Mouse (Mus musculus) forebrain, embryonic 14.5 days (tissue): Measurements from ENCODE around the gene Nol4l. TPM values are rescaled to one million over a fixed set of nuclear protein-coding genes. Genes with fewer than 3 reads are reported as not detected.

Source experiments
- ATAC-seq: fragments of 200-750 bp; cut with Nextera tagmentation; 2 replicates; pipeline ENCODE4 v1.8.0; 2017; ENCODE audit warnings: mild to moderate bottlenecking, moderate library complexity
- DNase-seq: peaks from one replicate; pipeline ENCODE4 v3.0.0-alpha.2; 2015; ENCODE audit warnings: low spot score
- H3K27ac ChIP-seq: fragments of 300-500 bp; sonication (generic); 2 replicates; pipeline ENCODE4 v1.5.1; 2014; ENCODE audit warnings: low read depth, mild to moderate bottlenecking, control low read depth, low read length, moderate library complexity
- H3K27me3 ChIP-seq: fragments of 300-500 bp; sonication (generic); replicated peaks from 2 replicates; pipeline ENCODE4 v1.6.1; 2014; ENCODE audit warnings: low read length, control low read depth, mixed read lengths; ENCODE audit not compliant: control insufficient read depth, insufficient read depth
- H3K36me3 ChIP-seq: fragments of 300-500 bp; sonication (generic); 2 replicates; pipeline ENCODE4 v1.6.1; 2014; ENCODE audit warnings: low read length, control low read depth; ENCODE audit not compliant: control insufficient read depth, insufficient read depth
- H3K4me1 ChIP-seq: fragments of 300-500 bp; sonication (generic); 2 replicates; pipeline ENCODE4 v1.6.1; 2014; ENCODE audit warnings: antibody characterized with exemption, low read length, control low read depth; ENCODE audit not compliant: control insufficient read depth, insufficient read depth
- H3K4me2 ChIP-seq: fragments of 300-500 bp; sonication (generic); 2 replicates; pipeline ENCODE4 v1.6.1; 2014; ENCODE audit warnings: mild to moderate bottlenecking, control low read depth, low read length
- H3K4me3 ChIP-seq: fragments of 300-500 bp; sonication (generic); 2 replicates; pipeline ENCODE4 v1.5.1; 2014; ENCODE audit warnings: low read depth, low read length, control low read depth
- H3K9ac ChIP-seq: fragments of 300-500 bp; sonication (generic); 2 replicates; pipeline ENCODE4 v1.6.1; 2014; ENCODE audit warnings: mild to moderate bottlenecking, low read length, control low read depth, moderate library complexity
- H3K9me3 ChIP-seq: fragments of 300-500 bp; sonication (generic); replicated peaks from 2 replicates; pipeline ENCODE4 v1.6.1; 2016; ENCODE audit warnings: low read length, control low read depth, mixed read lengths; ENCODE audit not compliant: control insufficient read depth
- WGBS: fragments of 180-500 bp; shearing (Covaris S2); extraction: QIAGEN DNeasy Blood & Tissue Kit; methylation state at CpG from one replicate; pipeline ENCODE4 v1.1.7; 2014; 5-methylcytosine and 5-hydroxymethylcytosine counted together
- polyA plus RNA-seq: library from polyadenylated mRNA; unstranded; fragments of >200 nt; fragmentation: Nextera tagmentation; extraction: Ambion mirVana; gene quantifications from 2 replicates; pipeline ENCODE4 v1.2.1, GENCODE M21; 2014

Nol4l gene
- polyA plus RNA-seq, 1 experiment from 2014 or later: 31.4 TPM

GRCm38 (mm10) chr2:153510136-153510535 is 19.6 kb downstream of the Nol4l start:
- H3K27me3 ChIP-seq: no peaks in the 10 kb centered on the region
- no peaks in the 10 kb centered on the region for H3K9me3 ChIP-seq
- DNase-seq (no peak), ATAC-seq (no peak)
- H3K4me3 ChIP-seq: no peak overlapping the region
- H3K4me2 ChIP-seq: no peak overlapping the region
- H3K9ac ChIP-seq: no peak overlapping the region
- H3K27ac ChIP-seq: peak overlapping the region; percentile 54; the same call in 1 of the 2 replicates
- WGBS: 68% methylated on average over 8 of the region's 8 CpGs
- H3K4me1 ChIP-seq: peaks cover 22% of the 10 kb centered on the region
- H3K36me3 ChIP-seq: no peaks in the 10 kb centered on the region

DNA sequence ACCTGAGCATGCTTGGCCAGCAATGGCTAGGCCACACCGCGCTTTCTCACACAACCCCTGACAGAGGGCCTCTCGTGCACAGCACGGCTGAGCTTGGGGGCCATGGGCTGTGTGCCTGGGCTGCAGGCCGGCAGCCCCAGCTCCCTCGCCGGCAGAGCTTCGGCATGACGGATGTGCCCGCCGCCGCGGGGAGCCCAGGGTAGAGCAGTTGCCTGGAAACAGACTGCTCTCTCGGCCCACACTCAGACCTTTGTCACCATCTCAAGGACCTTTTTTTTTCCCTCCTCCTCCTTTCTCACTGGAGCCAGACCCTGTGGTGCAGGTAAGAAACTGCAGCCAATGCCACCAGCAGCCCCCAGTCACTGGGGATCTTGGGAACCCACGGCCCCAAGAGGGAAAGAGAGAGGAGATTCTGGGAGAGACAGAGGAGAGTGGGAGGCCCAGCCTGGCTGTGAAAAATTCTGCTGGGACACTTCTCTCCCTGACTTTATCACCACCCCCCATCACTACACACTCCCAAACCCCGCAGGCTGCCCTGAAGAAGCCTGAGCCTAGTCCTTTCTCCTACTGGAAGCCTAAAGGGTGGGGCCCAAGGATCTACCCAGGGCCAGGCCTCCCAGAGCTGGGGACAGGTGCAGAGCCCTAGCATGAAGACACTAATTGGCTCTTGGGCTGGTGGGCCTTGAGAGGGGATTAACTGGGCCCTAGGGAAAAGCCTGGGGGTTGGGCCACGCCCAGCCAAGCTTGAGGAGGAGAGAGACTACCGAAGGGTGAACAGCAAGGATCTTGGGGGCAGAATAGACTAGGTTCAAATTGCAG is 20.4 kb downstream of the Nol4l start:
- no peaks in the 10 kb centered on the region for H3K27me3 ChIP-seq
- peak overlapping the region; percentile 54; the same call in 1 of the 2 replicates for H3K27ac ChIP-seq
- H3K9me3 ChIP-seq: no peaks in the 10 kb centered on the region
- H3K4me3 ChIP-seq: no peak overlapping the region
- H3K4me2 ChIP-seq: peak overlapping the region; percentile 20; the same call in 1 of the 2 replicates
- ATAC-seq (peak; percentile 59), DNase-seq (peak; percentile 56)
- peak overlapping the region; percentile 43; the same call in 1 of the 2 replicates for H3K9ac ChIP-seq
- no peaks in the 10 kb centered on the region for H3K36me3 ChIP-seq
- 7% methylated on average over 18 of the region's 18 CpGs for WGBS
- H3K4me1 ChIP-seq: peaks cover 22% of the 10 kb centered on the region

GRCm38 (mm10) chr2:153508405-153508804 is 21.4 kb downstream of the Nol4l start:
- Histone ChIP-seq H3K4me2 (no peak overlapping the region), H3K36me3 (no peaks in the 10 kb centered on the region), H3K27ac (no peak overlapping the region), H3K4me1 (peaks cover 22% of the 10 kb centered on the region), H3K9me3 (no peaks in the 10 kb centered on the region), H3K9ac (no peak overlapping the region), H3K27me3 (no peaks in the 10 kb centered on the region), H3K4me3 (no peak overlapping the region)
- WGBS: 61% methylated on average over 3 of the region's 3 CpGs
- DNase-seq (no peak), ATAC-seq (no peak)

DNA sequence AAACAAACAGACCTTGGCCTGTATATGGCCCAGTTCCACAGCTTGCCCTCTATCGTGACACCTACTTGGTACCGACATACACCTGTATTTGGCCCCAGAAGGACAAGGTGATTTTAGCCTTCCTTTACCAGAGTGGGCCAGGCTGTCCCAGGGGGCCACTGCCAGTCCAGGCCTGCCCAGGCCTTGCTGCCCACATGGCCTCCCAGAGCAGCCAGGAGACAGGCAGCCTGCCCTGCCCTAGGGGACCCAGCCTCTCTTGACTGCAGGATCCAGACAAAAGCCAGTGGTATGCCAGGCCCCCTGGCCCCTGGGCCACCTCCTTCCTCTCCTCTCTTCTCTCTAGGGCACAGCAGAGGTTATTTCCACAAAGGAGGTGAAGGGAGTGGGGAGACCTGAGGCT is 21.8 kb downstream of the Nol4l start:
- H3K9me3 ChIP-seq: no peaks in the 10 kb centered on the region
- no peak overlapping the region for H3K4me3 ChIP-seq
- no peak overlapping the region for H3K4me2 ChIP-seq
- ATAC-seq (no peak), DNase-seq (no peak)
- peaks cover 22% of the 10 kb centered on the region for H3K4me1 ChIP-seq
- no peaks in the 10 kb centered on the region for H3K36me3 ChIP-seq
- no peak overlapping the region for H3K27ac ChIP-seq
- no peak overlapping the region for H3K9ac ChIP-seq
- H3K27me3 ChIP-seq: no peaks in the 10 kb centered on the region
- 91% methylated on average over 2 of the region's 2 CpGs for WGBS

DNA sequence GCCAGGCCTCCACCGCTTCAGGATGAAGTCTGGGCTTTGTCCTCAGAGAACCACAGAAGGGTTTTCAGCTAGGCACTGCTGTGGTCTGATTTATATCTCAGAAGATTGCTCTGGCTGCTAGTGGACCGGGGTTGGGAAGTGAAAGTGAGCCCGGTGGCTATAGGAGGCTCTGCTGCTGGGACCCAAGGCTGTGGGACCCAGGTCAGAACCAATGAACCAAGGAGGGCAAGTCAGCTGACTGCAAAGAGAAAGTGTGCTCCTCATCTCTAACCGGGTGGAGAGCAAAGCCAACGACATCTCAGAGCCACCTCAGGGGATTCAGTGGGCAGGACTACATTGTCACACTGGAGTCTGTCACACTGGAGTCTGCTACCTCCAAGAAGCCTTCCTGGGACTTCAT is 23.4 kb downstream of the Nol4l start:
- ATAC-seq (no peak), DNase-seq (no peak)
- no peak overlapping the region for H3K9ac ChIP-seq
- H3K9me3 ChIP-seq: no peaks in the 10 kb centered on the region
- WGBS: 93% methylated on average over 5 of the region's 5 CpGs
- no peaks in the 10 kb centered on the region for H3K27me3 ChIP-seq
- peaks cover 13% of the 10 kb centered on the region for H3K4me1 ChIP-seq
- no peaks in the 10 kb centered on the region for H3K36me3 ChIP-seq
- no peak overlapping the region for H3K4me3 ChIP-seq
- H3K4me2 ChIP-seq: no peak overlapping the region
- no peak overlapping the region for H3K27ac ChIP-seq

GRCm38 (mm10) chr2:153499154-153499553 is 30.6 kb downstream of the Nol4l start:
- Histone ChIP-seq H3K4me3 (no peak overlapping the region), H3K9me3 (no peaks in the 10 kb centered on the region), H3K4me1 (peaks cover 25% of the 10 kb centered on the region), H3K9ac (no peak overlapping the region), H3K27ac (no peak overlapping the region), H3K4me2 (no peak overlapping the region), H3K27me3 (no peaks in the 10 kb centered on the region), H3K36me3 (no peaks in the 10 kb centered on the region)
- 57% methylated on average over 4 of the region's 4 CpGs for WGBS
- ATAC-seq: no peak
- DNase-seq: no peak

GRCm38 (mm10) chr2:153496898-153497297 is 32.9 kb downstream of the Nol4l start:
- peak; percentile 43 for ATAC-seq
- WGBS: 5% methylated on average over 13 of the region's 13 CpGs
- Histone ChIP-seq H3K4me2 (0 out of 2 replicates have a peak overlapping the region, but pooled peaks have one; percentile 3), H3K4me1 (peaks cover 40% of the 10 kb centered on the region), H3K4me3 (no peak overlapping the region), H3K36me3 (no peaks in the 10 kb centered on the region), H3K9me3 (no peaks in the 10 kb centered on the region), H3K27ac (peak overlapping the region; percentile 75), H3K9ac (peak overlapping the region; percentile 37; the same call in 1 of the 2 replicates), H3K27me3 (no peaks in the 10 kb centered on the region)
- peak; percentile 82 for DNase-seq

DNA sequence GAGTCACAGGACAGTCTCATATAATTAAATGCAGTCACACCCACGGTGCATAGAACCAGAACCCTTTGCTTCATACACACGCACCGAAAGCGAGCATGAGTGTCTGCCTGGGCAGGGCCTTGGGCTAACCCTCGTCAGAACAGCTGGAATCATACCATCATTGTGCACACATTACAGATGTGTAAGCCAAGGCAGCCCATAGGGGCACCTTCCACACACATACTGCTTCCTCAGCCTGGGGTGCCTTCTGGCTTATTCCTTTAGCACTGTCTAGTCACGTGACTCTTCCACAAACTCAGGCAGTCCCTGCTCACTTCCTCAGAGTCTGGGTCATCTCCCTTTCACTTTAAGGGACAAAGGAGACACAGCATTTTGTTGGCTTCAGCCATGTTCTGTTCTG is 33.5 kb downstream of the Nol4l start:
- Histone ChIP-seq H3K9ac (no peak overlapping the region), H3K36me3 (no peaks in the 10 kb centered on the region), H3K4me3 (no peak overlapping the region), H3K4me1 (peaks cover 46% of the 10 kb centered on the region), H3K27me3 (no peaks in the 10 kb centered on the region), H3K27ac (peak overlapping the region; percentile 75), H3K9me3 (no peaks in the 10 kb centered on the region), H3K4me2 (no peak overlapping the region)
- WGBS: 79% methylated on average over 6 of the region's 6 CpGs
- DNase-seq (no peak), ATAC-seq (no peak)

DNA sequence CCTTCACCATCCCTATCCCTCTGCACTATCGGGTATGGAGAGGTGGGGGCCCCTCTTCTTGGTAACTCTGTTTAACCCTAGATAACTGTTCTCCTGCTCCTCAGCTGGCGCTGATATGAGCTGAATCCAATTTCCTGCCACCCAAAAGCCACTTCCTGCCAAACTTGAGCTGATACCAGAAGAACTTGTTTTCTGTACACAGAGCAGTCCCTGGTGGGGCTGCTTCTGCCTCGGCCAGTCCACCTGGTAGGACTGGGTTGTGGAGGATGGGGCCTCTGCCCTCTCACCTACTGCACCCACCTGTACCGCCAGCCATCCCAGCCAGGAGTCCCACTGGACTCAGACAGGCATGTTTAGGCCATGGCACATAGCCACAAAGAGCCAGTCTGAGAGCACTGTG is 34.0 kb downstream of the Nol4l start:
- Histone ChIP-seq H3K4me1 (peaks cover 51% of the 10 kb centered on the region), H3K36me3 (no peaks in the 10 kb centered on the region), H3K9me3 (no peaks in the 10 kb centered on the region), H3K9ac (no peak overlapping the region), H3K4me3 (no peak overlapping the region), H3K27ac (no peak overlapping the region), H3K27me3 (no peaks in the 10 kb centered on the region), H3K4me2 (no peak overlapping the region)
- DNase-seq: no peak
- 94% methylated on average over 4 of the region's 4 CpGs for WGBS
- no peak for ATAC-seq
